Mouse (Mus musculus): ENCODE measurements around the gene Stip1.

DNA sequence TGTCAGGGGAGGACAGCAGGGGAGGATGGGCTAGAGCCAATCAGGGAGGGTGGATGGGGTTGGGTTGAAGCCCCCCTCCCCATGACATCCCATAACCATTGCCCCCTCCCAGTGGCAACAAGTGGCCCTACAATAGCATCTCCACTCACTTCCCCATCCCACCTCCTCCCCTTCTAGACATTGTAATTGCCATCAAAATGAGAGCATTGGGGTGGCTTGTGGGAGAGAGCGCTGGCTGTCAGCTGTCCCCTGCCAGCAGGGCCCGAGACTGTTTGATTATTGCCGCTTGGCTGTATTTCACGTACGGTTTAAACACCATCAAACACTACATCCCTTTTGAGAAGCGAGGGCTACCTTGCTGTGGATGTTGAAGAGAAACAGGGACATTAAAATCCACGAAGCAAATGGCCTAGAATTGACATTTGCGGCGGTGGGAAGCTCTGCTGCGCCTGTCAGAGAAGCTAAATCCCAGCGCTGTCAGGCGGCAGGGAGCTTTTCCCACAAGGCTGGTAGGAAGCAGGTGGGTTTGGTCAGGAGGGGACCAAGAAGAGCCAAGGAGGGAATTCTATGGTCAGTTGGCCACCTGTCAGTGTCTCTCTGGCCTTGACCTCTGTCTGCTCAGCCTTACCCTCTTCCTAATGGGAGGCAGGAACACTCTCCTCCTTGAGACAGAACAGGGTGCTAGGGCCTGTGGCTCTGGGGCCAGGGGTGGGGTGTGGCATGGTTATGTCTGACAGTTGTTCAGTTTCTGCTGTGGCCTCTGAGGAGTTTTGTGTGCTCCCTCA lies 34.4 kb upstream of the Stip1 start:
- TF ChIP-seq GATA1 (IDR thresholded peaks at IDR 0.05; ENCODE audit: low read length) (no peak), TAL1 (IDR thresholded peaks at IDR 0.05; ENCODE audit: low read length) (no peak)

All from erythroblast, embryonic 14.5 days (primary cell).